Mouse (Mus musculus): ENCODE measurements at regions not wholly inside any gene's neighbourhood (a gene's known extent, or its start where the extent isn't known, plus 50 kb on each side); places are given as distances from the start of the nearest gene placed in this dataset.

GRCm38 (mm10) chrX:51294797-51295506 is 88.6 kb upstream of the Mbnl3 start:
- no peak for ATAC-seq (ENCODE audit: low FRiP score)
- Histone ChIP-seq H3K27me3 (replicated peaks) (no peaks in the 10 kb centered on the region), H3K9ac (replicated peaks) (no peak overlapping the region), H3K9me3 (replicated peaks) (no peaks in the 10 kb centered on the region), H3K36me3 (no peaks in the 10 kb centered on the region), H3K27ac (replicated peaks) (no peak overlapping the region), H3K4me2 (no peak overlapping the region), H3K4me3 (replicated peaks) (no peak overlapping the region), H3K4me1 (no peaks in the 10 kb centered on the region)
- WGBS, result 71% methylated on average over 7 of the region's 7 CpGs

GRCm38 (mm10) chrX:51292310-51292709 is 86.0 kb upstream of the Mbnl3 start:
- WGBS, result 92% methylated on average over 5 of the region's 5 CpGs
- Histone ChIP-seq H3K27ac (replicated peaks) (no peak overlapping the region), H3K27me3 (replicated peaks) (no peaks in the 10 kb centered on the region), H3K4me3 (replicated peaks) (no peak overlapping the region), H3K4me2 (no peak overlapping the region), H3K9ac (replicated peaks) (no peak overlapping the region), H3K4me1 (no peaks in the 10 kb centered on the region), H3K36me3 (no peaks in the 10 kb centered on the region), H3K9me3 (replicated peaks) (no peaks in the 10 kb centered on the region)
- no peak for ATAC-seq (ENCODE audit: low FRiP score)

- Histone ChIP-seq H3K36me3 (no peaks in the 10 kb centered on the region), H3K4me2 (no peak overlapping the region), H3K4me1 (no peaks in the 10 kb centered on the region), H3K9ac (replicated peaks) (no peak overlapping the region), H3K9me3 (replicated peaks) (no peaks in the 10 kb centered on the region), H3K27ac (replicated peaks) (no peak overlapping the region), H3K4me3 (replicated peaks) (no peak overlapping the region), H3K27me3 (replicated peaks) (no peaks in the 10 kb centered on the region)
- ATAC-seq (ENCODE audit: low FRiP score), result 0 out of 2 replicates have a peak, but pooled peaks have one; percentile 35
Observed at GRCm38 (mm10) chrX:51278270-51278669, 71.9 kb upstream of the Mbnl3 start.

GRCm38 (mm10) chrX:51264746-51265145 is 58.4 kb upstream of the Mbnl3 start:
- H3K36me3 ChIP-seq, result no peaks in the 10 kb centered on the region
- ATAC-seq (ENCODE audit: low FRiP score), result no peak
- no peak overlapping the region for H3K4me2 ChIP-seq
- H3K27ac ChIP-seq (replicated peaks), result no peak overlapping the region
- H3K4me3 ChIP-seq (replicated peaks), result no peak overlapping the region
- no peak overlapping the region for H3K9ac ChIP-seq (replicated peaks)
- no peaks in the 10 kb centered on the region for H3K4me1 ChIP-seq
- H3K27me3 ChIP-seq (replicated peaks), result no peaks in the 10 kb centered on the region
- no peaks in the 10 kb centered on the region for H3K9me3 ChIP-seq (replicated peaks)
